Mouse (Mus musculus) left cerebral cortex, postnatal 4 days (tissue): Measurements from ENCODE around the gene Plcd1. TPM values are rescaled to one million over a fixed set of nuclear protein-coding genes. Genes with fewer than 3 reads are reported as not detected.

Experiments
- DNase-seq: peaks from one replicate; pipeline ENCODE4 v3.0.0-alpha.2; 2022
- intact Hi-C: fragments of 180-260 bp; cut with DNase I; formaldehyde crosslinking; loops from one replicate; pipeline ENCODE4 v1.15.1; 2025
- total RNA-seq, 2 experiments: library from RNA; stranded (reverse); gene quantifications; 2 replicates each; pipeline ENCODE4 v1.2.3; 2021

Gene Plcd1
- total RNA-seq, 2 experiments from 2014 or later, result 16.3 to 17.3 TPM

DNA sequence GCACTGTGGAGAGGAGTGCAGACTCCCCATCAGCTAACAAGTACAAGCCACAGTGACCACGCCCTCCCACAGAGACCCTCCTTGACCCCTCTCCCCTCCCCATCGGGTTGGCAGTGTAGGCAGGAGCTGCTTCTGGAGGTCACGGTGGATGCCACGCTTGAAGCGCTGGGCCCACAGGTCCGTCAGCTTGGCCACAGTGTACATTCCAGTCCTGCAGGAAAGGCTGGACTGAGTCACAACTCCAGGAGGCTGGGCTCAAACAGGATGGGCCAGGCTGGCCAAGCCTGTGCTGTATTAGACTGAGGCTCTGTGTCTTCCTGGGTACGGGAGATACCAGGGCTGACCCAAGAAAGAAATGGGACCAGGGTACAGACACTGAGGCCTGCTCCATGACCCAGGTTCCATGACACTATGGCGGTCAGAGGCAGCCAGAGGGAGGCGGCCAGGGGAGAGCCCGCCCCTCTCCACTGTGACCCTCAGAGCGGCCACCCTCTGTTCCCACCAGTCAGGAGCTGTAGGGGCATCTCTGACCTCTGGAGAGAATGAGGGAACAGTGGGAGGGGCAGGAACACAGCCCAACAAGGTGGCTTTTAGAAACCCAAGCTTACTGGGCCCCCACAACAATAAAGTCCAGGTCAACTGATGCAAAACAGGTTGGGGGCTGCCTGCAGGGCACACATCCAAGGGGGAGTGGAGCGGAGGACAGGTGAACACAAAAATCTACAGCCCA, 1.6 kb downstream of the Plcd1 start:
- no peak for DNase-seq
- intact Hi-C loops, result no loop called here

DNA sequence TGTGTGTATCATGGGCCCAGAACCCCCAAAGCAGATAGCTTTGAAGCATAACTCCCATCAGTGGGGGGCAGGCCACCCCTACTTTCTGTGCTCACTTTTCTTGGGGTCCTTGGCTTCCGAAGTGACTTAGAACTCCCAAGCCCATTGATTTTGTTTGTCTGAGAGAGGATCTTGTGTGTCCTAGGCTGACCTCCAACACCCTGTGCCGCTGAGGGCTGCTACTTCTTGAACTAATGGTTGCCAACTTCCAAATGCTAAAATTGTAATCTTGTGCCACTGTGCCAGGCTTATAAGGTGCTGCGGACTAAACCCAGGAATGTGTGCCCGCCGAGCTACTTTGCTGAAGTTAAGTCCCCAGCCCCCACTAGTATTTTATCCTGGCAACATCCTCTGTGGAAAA, 2.8 kb downstream of the Plcd1 start:
- DNase-seq, result no peak
- intact Hi-C loops, result no loop called here

DNA sequence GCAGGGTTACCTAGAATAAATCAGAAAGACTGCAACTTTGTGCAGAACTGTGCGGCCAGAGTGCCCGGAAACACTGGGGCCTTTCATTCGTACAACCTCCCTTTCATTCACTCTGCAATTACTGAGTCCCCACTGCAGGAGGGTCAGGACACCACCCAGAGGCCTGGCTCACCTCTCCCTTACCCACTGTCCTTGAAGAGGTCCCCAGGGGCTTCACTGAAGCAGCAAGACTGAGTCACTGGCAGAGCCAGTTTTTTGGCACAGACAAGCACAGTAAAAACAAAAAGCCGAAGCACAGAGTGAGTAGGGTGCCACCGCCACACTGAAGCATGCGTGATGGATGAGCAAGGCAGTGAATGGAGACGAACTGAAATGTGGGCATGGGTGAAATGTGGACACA, 3.9 kb downstream of the Plcd1 start:
- intact Hi-C loops, result no loop called here
- no peak for DNase-seq

DNA sequence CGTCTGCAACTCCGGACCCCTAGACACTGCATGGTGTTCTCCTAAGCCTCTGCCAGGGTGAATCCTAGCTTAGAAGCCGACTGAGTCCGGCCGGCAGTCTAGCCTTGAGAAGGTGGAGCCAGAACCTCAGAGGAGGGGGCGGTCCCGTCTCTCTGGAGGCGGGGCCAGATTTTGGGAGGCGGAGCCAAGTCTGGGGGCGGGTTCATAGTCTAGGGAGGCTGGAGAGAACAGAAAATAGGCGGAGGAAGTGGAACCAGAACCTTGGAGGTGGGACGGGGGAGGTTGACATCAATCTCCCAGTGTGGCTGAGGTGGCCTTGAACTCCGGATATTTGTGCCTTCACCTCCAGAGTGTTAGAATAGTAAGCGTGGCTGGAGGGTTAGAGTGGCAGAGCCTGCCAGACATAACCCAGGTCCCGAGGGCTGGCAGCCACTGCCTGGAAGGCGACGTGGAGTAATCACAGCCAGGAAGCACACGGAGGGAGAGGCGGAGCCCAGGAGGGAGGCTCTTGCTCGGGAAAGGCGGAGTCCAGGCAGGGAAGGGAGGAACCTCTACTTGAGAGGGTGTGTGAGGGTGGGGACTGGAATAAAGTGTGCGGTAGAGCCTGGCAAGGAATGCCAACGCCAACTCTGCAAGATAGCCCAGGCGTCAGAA, 5.0 kb downstream of the Plcd1 start:
- intact Hi-C loops, result no loop called here

DNA sequence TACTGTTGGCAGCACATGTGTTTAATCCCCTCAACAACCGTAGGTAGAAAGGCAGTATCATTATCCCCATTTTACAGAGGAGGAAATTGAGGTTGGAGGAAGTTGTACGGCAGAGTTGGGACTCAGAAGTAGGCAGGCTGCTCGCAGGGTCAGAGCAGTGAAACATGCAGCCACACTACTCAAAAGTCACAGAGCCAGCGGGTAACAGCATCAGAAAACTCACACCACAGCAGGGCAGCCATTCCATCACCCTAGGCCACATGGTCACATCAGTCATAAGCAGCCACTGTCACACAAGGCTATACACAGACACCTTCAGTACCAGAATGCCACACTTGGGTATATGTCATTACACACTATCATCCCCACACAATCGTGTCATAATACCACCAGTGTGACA, 6.0 kb downstream of the Plcd1 start:
- DNase-seq, result no peak

More for the DNA sequence above, 5.0 kb downstream of the Plcd1 start:
- peak; percentile 68 for DNase-seq

DNA sequence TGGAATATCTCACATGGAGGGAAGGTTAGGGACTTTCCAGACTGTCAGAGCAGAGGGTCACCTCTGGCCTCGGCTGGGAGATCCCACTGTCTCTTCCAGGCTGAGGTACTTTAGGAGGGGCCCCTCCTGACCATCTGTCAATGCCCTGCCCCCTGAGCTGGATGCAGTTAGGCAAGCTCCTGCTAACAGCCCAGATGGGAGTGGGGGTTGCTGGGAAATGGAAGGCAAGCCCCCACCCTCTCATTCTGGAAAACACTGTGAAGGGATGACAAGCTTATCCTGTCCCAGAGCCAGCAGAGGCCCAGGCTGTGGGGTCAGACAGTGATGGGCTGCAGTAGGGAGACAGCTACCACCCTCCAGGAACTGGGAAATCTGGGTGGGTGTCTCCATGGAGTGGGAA, 6.9 kb downstream of the Plcd1 start:
- peak; percentile 53 for DNase-seq
- intact Hi-C loops, result no loop called here

More for the DNA sequence above, 6.0 kb downstream of the Plcd1 start:
- intact Hi-C loops, result no loop called here

DNA sequence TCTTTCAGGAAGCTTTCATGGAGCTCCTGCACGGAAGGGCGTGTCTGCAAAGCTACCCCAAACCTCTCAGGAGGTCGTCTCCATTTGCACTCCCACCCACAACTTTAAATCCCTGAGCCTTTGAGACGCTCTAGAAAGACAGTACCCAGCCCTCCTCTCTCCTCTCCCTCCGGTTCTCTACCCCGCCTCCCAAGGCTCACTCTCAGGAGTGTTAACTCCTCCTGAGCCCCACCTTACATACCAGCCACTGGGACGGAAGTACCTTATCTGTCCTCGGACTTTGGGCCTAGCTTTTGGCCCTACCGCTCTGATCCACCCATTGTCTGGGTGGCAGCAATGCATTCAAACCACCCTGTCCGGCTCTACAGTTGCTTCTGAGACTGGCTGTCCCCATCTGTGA, 9.3 kb downstream of the Plcd1 start:
- DNase-seq, result no peak

DNA sequence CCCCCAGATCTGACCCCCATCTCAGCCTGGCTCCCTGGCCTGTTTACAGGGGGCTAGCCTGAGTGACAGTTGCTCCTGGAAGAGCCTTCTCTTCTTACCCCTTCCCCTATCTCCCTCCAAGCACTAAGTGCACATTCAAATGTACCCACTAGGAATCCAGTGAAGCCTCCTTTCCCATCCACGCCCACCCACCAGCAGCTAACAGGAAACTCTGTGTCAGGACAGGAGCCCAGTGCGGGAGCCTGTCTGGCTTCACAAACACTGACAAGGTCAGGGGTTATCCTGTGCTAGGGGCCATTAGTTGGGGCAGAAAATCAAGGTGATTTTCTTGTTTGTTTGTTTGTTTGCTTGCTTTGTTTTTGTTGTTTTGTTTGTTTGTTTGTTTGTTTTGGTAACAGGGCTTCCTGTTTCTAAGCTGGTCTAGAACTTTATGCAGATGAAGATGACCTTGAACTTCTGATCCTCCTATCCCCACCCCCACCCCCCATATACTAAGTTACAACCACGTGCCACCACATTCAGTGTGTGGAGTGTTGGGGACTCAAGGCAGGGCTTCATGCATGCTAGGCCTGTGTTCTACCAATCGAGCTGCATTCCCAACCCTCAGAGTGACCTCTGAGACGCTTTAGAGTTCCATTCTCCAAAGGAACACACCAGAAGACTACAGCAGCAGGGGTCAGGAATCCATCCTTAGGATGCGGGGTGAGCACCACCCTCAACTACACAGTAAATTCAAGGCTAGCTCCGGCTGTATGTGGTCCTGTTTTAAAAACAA, 10.5 kb downstream of the Plcd1 start:
- intact Hi-C loops, result no loop called here
- DNase-seq, result no peak

More for the DNA sequence above, 9.3 kb downstream of the Plcd1 start:
- intact Hi-C loops, result no loop called here

DNA sequence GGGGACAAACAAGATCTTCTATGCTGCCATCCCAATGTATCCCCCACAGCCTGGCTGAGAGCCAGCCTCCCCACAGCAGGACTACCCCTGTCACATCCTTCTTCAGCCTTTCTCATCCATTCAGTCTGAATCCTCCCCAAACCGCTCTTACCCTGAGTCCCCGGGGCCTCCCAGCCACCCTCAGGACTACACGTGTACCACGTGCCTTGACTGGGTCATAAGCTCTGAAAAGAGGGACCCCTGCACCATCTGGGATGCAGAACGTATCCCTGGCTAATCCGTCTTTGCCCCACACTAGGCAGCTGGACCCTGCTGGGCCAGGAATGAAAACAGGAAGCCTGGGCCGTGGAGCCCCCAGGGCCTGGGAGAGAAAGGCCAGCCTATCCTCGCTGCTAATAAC, 11.3 kb downstream of the Plcd1 start:
- intact Hi-C loops, result no loop called here
- peak; percentile 57 for DNase-seq

DNA sequence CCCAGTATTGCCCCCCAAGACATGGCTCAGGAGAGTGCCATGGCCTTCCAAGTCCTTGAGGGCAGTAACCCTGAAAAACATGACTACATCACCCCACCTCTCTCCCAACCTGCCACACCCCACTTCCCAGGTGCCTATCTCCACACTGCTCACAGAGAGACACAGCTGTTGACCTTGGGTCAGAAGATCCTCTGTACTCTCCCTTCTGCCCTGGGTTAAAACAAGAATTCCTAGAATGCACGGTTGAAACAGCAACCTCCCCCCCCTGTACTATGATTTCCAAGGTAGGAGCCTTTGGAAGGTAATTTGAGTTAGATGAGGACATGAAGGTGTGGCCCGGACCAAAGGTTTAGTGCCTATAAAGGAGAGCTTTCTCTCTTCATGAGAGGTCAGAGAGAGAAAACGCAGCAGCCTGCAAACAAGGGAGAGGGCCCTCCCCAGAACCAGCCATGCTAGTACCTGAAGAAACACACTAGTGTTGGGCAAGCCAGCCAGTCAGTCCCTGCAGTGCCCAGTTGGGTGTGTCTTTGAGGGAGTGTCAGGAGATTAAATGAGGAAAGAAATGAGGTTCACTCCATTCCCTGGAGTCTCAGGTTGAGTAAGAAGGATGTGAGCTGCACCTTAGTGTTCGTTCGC, 13.1 kb downstream of the Plcd1 start:
- intact Hi-C loops, result no loop called here
- DNase-seq, result no peak

DNA sequence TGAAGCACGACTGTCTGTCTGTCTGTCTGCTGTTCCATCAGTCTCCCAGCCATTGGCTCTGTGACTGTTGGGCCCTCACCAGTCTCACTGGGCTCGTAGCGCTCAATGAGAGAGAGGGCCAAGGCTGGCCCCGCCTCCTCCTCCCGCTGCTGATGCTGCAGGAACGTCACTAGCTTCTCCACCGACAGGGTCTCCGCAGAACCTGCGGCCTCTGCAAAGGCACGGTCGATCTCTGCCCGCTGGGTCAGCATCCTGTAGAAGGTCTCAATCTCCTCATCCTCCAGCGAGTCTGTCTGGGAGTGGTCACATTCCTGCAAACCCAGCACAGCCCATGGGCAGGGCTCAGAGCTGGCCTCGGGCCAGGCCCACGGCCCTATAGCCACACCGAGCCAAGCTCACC, 17.6 kb downstream of the Plcd1 start:
- no peak for DNase-seq
- intact Hi-C loops, result loop anchor here (10.0 kb wide), 1 partner anchor 491 kb away; no protein-coding TSS in a partner anchor

DNA sequence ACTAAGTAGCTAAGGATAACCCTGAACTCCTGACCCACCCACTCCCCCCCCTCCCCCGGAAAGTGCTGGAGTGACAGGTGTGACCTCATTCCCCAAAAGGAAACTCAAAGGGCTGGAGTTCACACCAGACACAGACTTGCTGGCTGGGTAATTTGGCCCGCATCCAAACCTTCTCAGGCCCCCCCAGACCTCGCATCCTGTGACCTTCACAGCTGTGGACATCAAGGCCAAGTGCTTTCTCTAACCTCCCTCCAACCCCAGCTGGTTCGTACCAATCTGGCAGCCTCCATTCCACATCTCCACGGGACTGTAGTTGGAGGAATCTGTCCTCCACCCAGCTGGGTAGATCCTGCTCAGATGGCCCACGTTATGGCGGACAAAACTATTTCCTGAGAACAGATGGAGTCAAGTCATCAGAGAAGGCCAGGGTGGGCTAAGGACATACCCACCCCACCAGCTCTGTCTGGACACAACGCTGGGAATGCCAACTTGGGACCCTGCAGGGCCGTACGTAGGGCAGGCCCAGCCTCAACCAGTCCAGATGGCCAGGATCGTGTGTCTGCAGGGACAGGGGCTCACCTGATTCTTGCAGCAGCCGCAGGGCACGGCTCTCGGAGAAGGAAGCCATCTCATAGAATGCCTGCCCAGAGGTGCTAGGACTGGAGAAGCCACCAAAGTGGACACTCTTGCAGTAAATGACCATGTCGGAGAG, 20.0 kb downstream of the Plcd1 start:
- peak; percentile 48 for DNase-seq
- intact Hi-C loops, result loop anchor here (10.0 kb wide), 1 partner anchor 489 kb away; no protein-coding TSS in a partner anchor

DNA sequence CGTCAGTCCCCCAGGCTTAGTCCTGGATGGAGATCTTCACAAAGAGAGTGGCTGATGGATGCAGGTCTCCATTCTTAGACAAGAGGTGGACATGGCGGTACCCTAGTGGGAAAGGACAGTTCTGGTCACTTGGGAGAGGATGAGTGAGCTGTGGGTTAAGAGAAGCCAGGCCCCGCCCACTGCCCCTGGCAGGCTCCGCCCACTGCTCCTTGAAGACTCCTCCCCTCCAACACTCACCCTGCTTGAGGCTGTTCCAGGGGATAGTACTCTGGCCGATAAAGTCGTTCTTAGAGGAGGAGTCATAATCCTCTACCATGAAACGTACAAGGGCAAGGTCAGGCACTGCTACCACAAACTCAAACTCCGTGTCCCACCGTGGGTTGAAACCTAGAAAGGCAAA, 21.5 kb downstream of the Plcd1 start:
- no peak for DNase-seq
- intact Hi-C loops, result loop anchor here (10.0 kb wide), 1 partner anchor 487 kb away; no protein-coding TSS in a partner anchor

DNA sequence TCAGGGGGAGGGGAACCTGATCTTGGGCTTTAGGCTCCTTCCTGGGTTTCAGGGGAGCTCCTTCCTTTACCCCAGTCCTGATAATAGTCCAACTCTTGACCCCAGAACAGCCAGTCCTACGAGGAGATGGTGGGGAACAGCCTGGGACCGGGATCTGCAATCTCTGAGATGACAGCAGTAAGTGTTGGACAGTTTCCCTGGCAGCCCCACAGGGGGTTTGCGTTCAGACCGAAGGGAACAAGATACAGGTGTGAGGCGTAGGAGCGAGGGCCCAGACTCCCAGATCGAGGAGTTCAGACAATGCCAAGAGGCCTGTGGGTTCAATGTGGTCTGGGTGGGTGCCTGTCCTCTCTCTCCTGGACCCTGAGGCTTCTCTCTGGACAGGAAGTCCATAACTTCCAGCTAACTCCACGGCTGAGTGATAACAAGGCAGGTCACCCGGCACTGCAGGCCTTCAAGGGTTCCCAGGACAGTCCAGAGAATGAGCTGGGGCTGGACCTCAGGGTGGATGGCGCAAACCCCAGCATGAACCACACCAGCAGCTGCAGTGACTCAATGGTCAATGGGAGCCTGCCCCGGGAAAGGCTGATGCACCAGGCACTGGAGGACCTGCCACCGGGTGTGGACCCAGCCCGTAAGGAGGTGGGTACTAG, 23.0 kb downstream of the Plcd1 start:
- intact Hi-C loops, result loop anchor here (10.0 kb wide), 1 partner anchor 485 kb away; no protein-coding TSS in a partner anchor
- no peak for DNase-seq

DNA sequence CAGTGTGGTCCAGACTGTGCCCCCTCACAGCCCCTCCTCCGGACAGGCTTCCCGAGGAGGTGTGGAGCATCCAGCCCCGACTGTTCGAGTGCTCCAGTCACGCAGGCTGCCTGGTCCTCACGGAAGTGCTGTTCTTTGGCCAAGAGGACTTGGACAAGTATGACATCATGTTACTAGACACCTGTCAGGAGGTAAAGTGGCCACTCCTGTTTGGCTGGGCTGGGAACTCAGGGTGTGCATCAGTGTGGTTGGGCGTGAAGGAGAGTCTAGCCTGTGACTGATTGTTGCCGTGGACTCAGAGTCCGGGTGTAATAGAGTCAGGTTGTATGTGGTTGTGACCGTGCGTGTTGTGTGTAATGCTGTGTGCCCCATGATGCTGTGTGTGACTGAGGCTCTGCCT, 25.0 kb downstream of the Plcd1 start:
- intact Hi-C loops, result no loop called here
- DNase-seq, result no peak

DNA sequence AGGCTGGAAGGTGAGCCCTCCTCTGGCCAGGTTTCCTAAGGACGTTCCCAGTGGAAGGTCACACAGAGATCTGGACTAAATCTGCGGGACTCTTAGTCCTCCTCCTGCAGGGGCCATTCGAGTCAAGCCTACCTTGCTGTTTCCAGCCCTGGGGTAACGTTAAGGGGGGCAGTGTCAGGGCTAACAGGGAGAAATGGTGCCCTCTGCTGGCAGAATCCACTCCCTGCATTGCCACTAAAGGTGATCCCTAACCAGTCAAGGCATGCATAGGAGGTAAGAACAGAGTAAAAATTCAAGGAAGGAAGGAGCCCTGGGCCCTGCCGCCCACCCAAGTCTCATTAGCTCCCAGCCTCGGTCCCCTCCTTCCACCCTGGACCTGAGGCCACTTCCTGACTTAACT, 25.7 kb downstream of the Plcd1 start:
- intact Hi-C loops, result loop anchor here (2.0 kb wide), 1 partner anchor 147 kb away; no protein-coding TSS in a partner anchor

DNA sequence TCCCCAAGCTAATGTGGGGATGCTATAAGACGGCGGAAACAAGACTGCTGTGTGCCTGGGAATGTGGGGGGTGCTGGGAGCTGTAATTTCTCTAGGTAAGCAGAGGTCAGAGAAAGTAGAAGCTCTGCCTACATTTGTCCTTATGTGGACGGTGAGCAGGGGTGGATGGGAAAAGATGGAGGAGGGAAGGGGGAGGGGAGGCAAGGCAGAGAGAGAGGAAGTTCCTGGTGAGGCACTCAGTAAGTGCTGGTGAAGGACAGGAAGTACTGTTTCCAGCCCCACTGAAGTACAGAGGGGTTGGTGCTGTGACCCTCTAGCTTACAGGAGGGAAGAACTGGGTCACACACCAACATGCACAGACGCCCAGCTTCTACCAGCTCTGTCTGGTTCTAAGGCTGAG, 29.0 kb downstream of the Plcd1 start:
- intact Hi-C loops, result no loop called here
- DNase-seq, result no peak

More for the DNA sequence above, 25.7 kb downstream of the Plcd1 start:
- peak; percentile 82 for DNase-seq

DNA sequence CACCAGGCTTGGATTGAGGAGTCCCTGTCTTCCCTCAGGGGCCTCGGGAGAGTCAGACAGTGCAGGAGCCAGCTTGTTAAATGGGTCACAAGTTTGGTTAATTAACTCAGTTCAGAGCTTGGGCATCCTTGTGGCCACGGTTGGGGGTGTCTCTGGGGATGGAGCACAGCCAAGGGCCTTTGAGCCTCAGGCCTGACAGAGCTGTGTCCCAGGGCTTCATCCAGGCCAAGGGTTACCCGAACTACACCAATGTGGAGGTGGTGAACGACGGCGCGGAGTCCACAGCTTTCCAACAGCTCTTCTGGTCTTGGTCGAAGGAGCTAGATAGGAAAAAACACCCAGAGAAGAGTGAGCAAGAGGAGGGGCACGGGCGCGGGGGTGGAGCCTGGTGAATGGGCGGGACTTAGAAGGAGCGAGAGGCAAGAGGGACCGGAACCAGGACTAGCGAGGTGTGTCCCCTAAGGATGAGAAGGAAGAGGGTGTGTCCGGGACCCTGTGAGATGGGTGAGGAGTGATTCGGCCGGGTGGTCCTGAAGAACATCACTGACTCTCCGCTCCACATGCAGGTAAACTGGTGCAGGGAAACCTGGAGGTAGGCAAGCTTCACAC, 30.2 kb downstream of the Plcd1 start:
- intact Hi-C loops, result no loop called here
- DNase-seq, result no peak

DNA sequence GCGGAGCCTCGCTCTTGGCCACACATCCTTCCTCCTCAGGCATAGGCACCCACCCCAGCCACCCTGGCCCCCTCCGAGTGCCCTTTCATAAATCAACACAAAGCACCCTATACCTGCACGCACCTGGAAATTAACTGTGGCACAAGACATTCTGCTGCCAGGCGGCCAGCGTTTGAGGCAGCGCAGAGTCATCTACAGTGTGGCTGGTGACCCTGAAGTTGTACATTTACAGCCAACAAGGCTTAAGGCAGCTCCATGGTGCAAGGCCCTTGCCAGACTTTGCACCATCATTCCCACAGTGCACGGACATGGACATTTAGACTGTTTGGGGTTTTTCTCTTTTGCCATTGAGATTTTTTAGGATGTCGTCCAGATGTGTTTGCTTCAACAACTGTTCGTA, 32.6 kb downstream of the Plcd1 start:
- no peak for DNase-seq
- intact Hi-C loops, result no loop called here
